Mouse (Mus musculus) ES-Bruce4 (cell line): ENCODE data around the gene Izumo4.
A peak's percentile ranks its signal among the peaks of the same experiment; 100 is the strongest.

Experiments used
- CTCF ChIP-seq: IDR thresholded peaks from one replicate; pipeline ENCODE4 v1.8.1; 2011; ENCODE audit warnings: low read depth, low read length
- EP300 ChIP-seq: IDR thresholded peaks from 2 replicates; pipeline ENCODE4 v1.6.1; 2011; ENCODE audit warnings: low read depth, low read length; ENCODE audit not compliant: insufficient read depth

- TF ChIP-seq CTCF (peak; percentile 82), EP300 (no peak)
Measured at GRCm38 (mm10) chr10:80684214-80684613, 17.8 kb upstream of the Izumo4 start.
